Mouse (Mus musculus) ovary, postnatal 36 days (tissue): ENCODE measurements at regions not wholly inside any gene's neighbourhood (a gene's known extent, or its start where the extent isn't known, plus 50 kb on each side); places are given as distances from the start of the nearest gene placed in this dataset.
"Not testable (repeated sequence)": the region's sequence is repeated elsewhere in the genome, so short reads cannot be mapped to it uniquely, and the experiment has no call there.

Source experiments
- DNase-seq: peaks from one replicate; pipeline ENCODE4 v3.0.0; 2022; ENCODE audit warnings: low spot score, mixed read lengths

GRCm38 (mm10) chr15:37101419-37101818 is 93.8 kb upstream of the Zfp706 start:
- DNase-seq = no peak

GRCm38 (mm10) chr15:37100767-37101288 is 93.3 kb upstream of the Zfp706 start:
- no peak for DNase-seq

GRCm38 (mm10) chr15:37099927-37100766 is 92.6 kb upstream of the Zfp706 start:
- peak; percentile 40 for DNase-seq

GRCm38 (mm10) chr15:37099176-37099575 is 91.6 kb upstream of the Zfp706 start:
- no peak for DNase-seq

GRCm38 (mm10) chr15:37097426-37097825 is 89.9 kb upstream of the Zfp706 start:
- DNase-seq = no peak

GRCm38 (mm10) chr15:37091171-37091570 is 83.6 kb upstream of the Zfp706 start:
- not testable (repeated sequence) for DNase-seq

GRCm38 (mm10) chr15:37083726-37084125 is 76.2 kb upstream of the Zfp706 start:
- DNase-seq = no peak

GRCm38 (mm10) chr15:37081836-37082235 is 74.3 kb upstream of the Zfp706 start:
- DNase-seq = no peak

GRCm38 (mm10) chr15:37080931-37081330 is 73.4 kb upstream of the Zfp706 start:
- no peak for DNase-seq

GRCm38 (mm10) chr15:37080395-37080794 is 72.8 kb upstream of the Zfp706 start:
- DNase-seq = no peak

GRCm38 (mm10) chr15:37074207-37074606 is 66.6 kb upstream of the Zfp706 start:
- not testable (repeated sequence) for DNase-seq

- DNase-seq = no peak
Measured at GRCm38 (mm10) chr15:37072202-37072862, 64.8 kb upstream of the Zfp706 start.

GRCm38 (mm10) chr15:37070188-37070587 is 62.6 kb upstream of the Zfp706 start:
- DNase-seq = no peak

GRCm38 (mm10) chr15:37067326-37067725 is 59.8 kb upstream of the Zfp706 start:
- DNase-seq = no peak

GRCm38 (mm10) chr15:37065926-37066550 is 58.5 kb upstream of the Zfp706 start:
- DNase-seq = no peak

- no peak for DNase-seq
Measured at GRCm38 (mm10) chr15:37065408-37065807, 57.8 kb upstream of the Zfp706 start.

- DNase-seq = no peak
Measured at GRCm38 (mm10) chr15:37063781-37064383, 56.3 kb upstream of the Zfp706 start.

- DNase-seq = no peak
Measured at GRCm38 (mm10) chr15:37062585-37062984, 55.0 kb upstream of the Zfp706 start.

GRCm38 (mm10) chr15:37061501-37061900 is 53.9 kb upstream of the Zfp706 start:
- DNase-seq = no peak

GRCm38 (mm10) chr15:37060831-37061230 is 53.3 kb upstream of the Zfp706 start:
- DNase-seq = no peak
